Mouse (Mus musculus) liver, adult 2 months (tissue): ENCODE measurements around the gene Olfr875.

Source experiments
- CTCF ChIP-seq: fragments of 200-500 bp; IDR thresholded peaks from 2 replicates; pipeline ENCODE4 v1.5.1; 2011; ENCODE audit warnings: low read depth, low read length, control low read depth
- POLR2A ChIP-seq: fragments of 200-500 bp; IDR thresholded peaks from 2 replicates; pipeline ENCODE4 v1.6.1; 2011; ENCODE audit warnings: low read length, control low read depth; ENCODE audit not compliant: insufficient read depth; ENCODE audit errors: extremely low read depth

DNA sequence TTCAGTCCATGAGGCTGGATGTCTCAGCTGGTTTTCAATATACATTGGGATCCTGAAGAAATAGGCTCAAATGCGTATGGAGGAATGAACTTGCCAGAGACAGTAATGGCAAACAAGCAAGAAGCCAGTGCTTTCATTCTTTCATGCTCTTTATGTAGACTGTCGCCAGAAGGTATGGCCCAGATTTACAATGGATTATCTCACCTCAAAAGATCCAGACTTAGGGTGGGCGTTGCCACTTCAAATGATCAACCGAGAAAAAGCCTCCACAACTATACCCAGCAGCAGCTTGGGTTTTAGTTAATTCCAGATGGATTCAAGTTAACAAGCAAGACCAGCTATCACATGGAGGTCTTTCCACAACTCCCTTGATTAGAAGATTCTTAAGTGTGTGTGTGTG lies 30.4 kb downstream of the Olfr875 start:
- TF ChIP-seq POLR2A, result no peak
- TF ChIP-seq CTCF, result no peak
